Mouse (Mus musculus) macrophage (primary cell): ENCODE results near the gene Prl3b1. TPM values are rescaled to one million over a fixed set of nuclear protein-coding genes. Genes with fewer than 3 reads are reported as not detected.

ENCODE experiments used
- H3K27ac ChIP-seq: fragments of 350-480 bp; formaldehyde crosslinking; 2 replicates; pipeline ENCODE4 v1.9.0; 2021
- H3K36me3 ChIP-seq: fragments of 350-480 bp; formaldehyde crosslinking; 2 replicates; pipeline ENCODE4 v1.9.0; 2021; ENCODE audit errors: inconsistent target
- H3K4me3 ChIP-seq: fragments of 350-480 bp; formaldehyde crosslinking; 2 replicates; pipeline ENCODE4 v1.9.0; 2021; ENCODE audit errors: inconsistent target
- H3K79me2 ChIP-seq: fragments of 350-480 bp; formaldehyde crosslinking; 2 replicates; pipeline ENCODE4 v1.9.0; 2021; ENCODE audit errors: inconsistent target
- WGBS: methylation state at CpG from one replicate; pipeline ENCODE4 v1.1.7; 2026; ENCODE audit warnings: inconsistent platforms; ENCODE audit not compliant: missing documents; 5-methylcytosine and 5-hydroxymethylcytosine counted together
- polyA plus RNA-seq: library from polyadenylated mRNA; stranded (reverse); fragments of 250-400 nt; gene quantifications from 3 replicates; pipeline ENCODE4 v1.2.4, GENCODE M21; 2018; ENCODE audit warnings: inconsistent platforms
- total RNA-seq, 78 experiments: library from RNA; depleted of rRNA; stranded (reverse); fragments of 250-400 nt; gene quantifications; 1 replicate in 9 of 78; 2 replicates in 24 of 78; 3 replicates in 43 of 78; 4 replicates in 2 of 78; pipeline ENCODE4 v1.2.4; 2018; ENCODE audit warnings: inconsistent platforms in 56 of 78

The Prl3b1 gene
- not detected for total RNA-seq (2018; cell fraction: chromatin; rRNA removed)
- not detected for total RNA-seq (2018; cell fraction: cytosol; rRNA removed)
- not detected for total RNA-seq (2018; cell fraction: nucleus; rRNA removed)
- not detected in 3 replicates for polyA plus RNA-seq

- WGBS = 100% methylated on average over 1 of the region's 1 CpGs
- Histone ChIP-seq H3K27ac (no peak within 1 kb of the TSS), H3K4me3 (no peak within 1 kb of the TSS), H3K36me3 (no peaks in the 10 kb centered on the region), H3K79me2 (no peaks in the 10 kb centered on the region)
Observed at GRCm38 (mm10) chr13:27241547-27241946, at the start of gene Prl3b1. TSS of gene Prl3b1 (plus strand) at chr13:27241847.

- Histone ChIP-seq H3K36me3 (no peaks in the 10 kb centered on the region), H3K4me3 (no peak within 1 kb of the TSS), H3K79me2 (no peaks in the 10 kb centered on the region), H3K27ac (no peak within 1 kb of the TSS)
- WGBS = 83% methylated on average over 1 of the region's 1 CpGs
Observed at GRCm38 (mm10) chr13:27196359-27196758, 45.3 kb upstream of the Prl3b1 start, which contains the start of gene Prl3c1. TSS of gene Prl3c1 (plus strand) at chr13:27196659.

- Histone ChIP-seq H3K79me2 (no peaks in the 10 kb centered on the region), H3K27ac (no peak within 1 kb of the TSS), H3K4me3 (no peak within 1 kb of the TSS), H3K36me3 (no peaks in the 10 kb centered on the region)
- WGBS = 83% methylated on average over 4 of the region's 4 CpGs
Observed at GRCm38 (mm10) chr13:27259136-27259535, 17.5 kb downstream of the Prl3b1 start, which contains the start of gene Prl3a1. TSS of gene Prl3a1 (plus strand) at chr13:27259436.

Other genes with a start within 250 kb of the Prl3b1 start
- gene Prl, start 184.3 kb upstream of the Prl3b1 start, polyA plus RNA-seq = not detected in 3 replicates
- gene Prl3d1, start 147.7 kb upstream of the Prl3b1 start, polyA plus RNA-seq = not detected in 3 replicates
- gene Prl3d2, start 120.1 kb upstream of the Prl3b1 start, polyA plus RNA-seq = not detected in 3 replicates
- gene Prl3d3, start 85.1 kb upstream of the Prl3b1 start, polyA plus RNA-seq = not detected in 3 replicates
- gene Prl3c1, start 45.2 kb upstream of the Prl3b1 start, polyA plus RNA-seq = not detected in 3 replicates
- gene Prl3a1, start 17.6 kb downstream of the Prl3b1 start, polyA plus RNA-seq = not detected in 3 replicates
- not detected in 3 replicates for gene Prl6a1, start 70.8 kb downstream of the Prl3b1 start, polyA plus RNA-seq
- not detected in 3 replicates for gene Prl8a2, start 103.8 kb downstream of the Prl3b1 start, polyA plus RNA-seq
- gene Prl2b1, start 149.0 kb downstream of the Prl3b1 start, polyA plus RNA-seq = not detected in 3 replicates
- gene Prl8a6, start 196.8 kb downstream of the Prl3b1 start, polyA plus RNA-seq = not detected in 3 replicates